Mouse (Mus musculus) retina, embryonic 14.5 days (tissue): ENCODE data around the gene Tmsb4x.

Source experiments
- DNase-seq: peaks from one replicate; pipeline ENCODE4 v3.0.0-alpha.2; 2015; ENCODE audit warnings: low spot score

Gene Tmsb4x

GRCm38 (mm10) chrX:167182411-167182810, 26.7 kb downstream of the Tmsb4x start:
- no peak for DNase-seq

GRCm38 (mm10) chrX:167179961-167180642, 29.0 kb downstream of the Tmsb4x start:
- no peak for DNase-seq

GRCm38 (mm10) chrX:167179549-167179948, 29.6 kb downstream of the Tmsb4x start:
- DNase-seq = no peak

- no peak for DNase-seq
These were observed 33.8 kb downstream of the Tmsb4x start for GRCm38 (mm10) chrX:167175319-167175718.

- no peak for DNase-seq
These were observed 34.8 kb downstream of the Tmsb4x start for GRCm38 (mm10) chrX:167174311-167174710.

- DNase-seq = no peak
These were observed 36.9 kb downstream of the Tmsb4x start for GRCm38 (mm10) chrX:167172256-167172655.

GRCm38 (mm10) chrX:167171281-167171680, 37.8 kb downstream of the Tmsb4x start:
- DNase-seq = no peak

- no peak for DNase-seq
These were observed 41.8 kb downstream of the Tmsb4x start for GRCm38 (mm10) chrX:167167282-167167681.

- no peak for DNase-seq
These were observed 43.1 kb downstream of the Tmsb4x start for GRCm38 (mm10) chrX:167166051-167166450.

GRCm38 (mm10) chrX:167157691-167158090, 51.4 kb downstream of the Tmsb4x start:
- no peak for DNase-seq
